Mouse (Mus musculus): Measurements from ENCODE around the gene Gm49416. TPM values are rescaled to one million over a fixed set of nuclear protein-coding genes. Genes with fewer than 3 reads are reported as not detected.
"Not testable (repeated sequence)": the region's sequence is repeated elsewhere in the genome, so short reads cannot be mapped to it uniquely, and the experiment has no call there.

Gm49416 gene
- total RNA-seq, 2 experiments from 2014 or later: 1.0 to 4.2 TPM

GRCm38 (mm10) chr19:8875031-8875430 lies 13.7 kb upstream of the Gm49416 start:
- DNase-seq: no peak

- peak; percentile 92 to 93 for DNase-seq
Measured at GRCm38 (mm10) chr19:8880311-8881033, 8.3 kb upstream of the Gm49416 start, which contains the start of gene Uqcc3. Uqcc3 (minus strand) TSS chr19:8880923.

- DNase-seq: no peak
Measured at GRCm38 (mm10) chr19:8881034-8881392, 7.7 kb upstream of the Gm49416 start.

- DNase-seq: no peak
Measured at GRCm38 (mm10) chr19:8883616-8884015, 5.1 kb upstream of the Gm49416 start, which contains the start of the genes Lbhd1 and Gm49403. Lbhd1 (plus strand) TSS chr19:8883732. Gm49403 (plus strand) TSS chr19:8883930.

GRCm38 (mm10) chr19:8886916-8887584 lies 1.7 kb upstream of the Gm49416 start:
- no peak for DNase-seq

- no peak for DNase-seq
Measured at GRCm38 (mm10) chr19:8887585-8888463, 902 bp upstream of the Gm49416 start.

GRCm38 (mm10) chr19:8892829-8893766 lies 4.4 kb downstream of the Gm49416 start, which contains the start of gene Ints5:
Ints5 (plus strand) TSS chr19:8893005.
- peak; percentile 88 for DNase-seq

GRCm38 (mm10) chr19:8895397-8895960 lies 6.8 kb downstream of the Gm49416 start:
- DNase-seq: no peak

GRCm38 (mm10) chr19:8896231-8896630 lies 7.5 kb downstream of the Gm49416 start:
- not testable (repeated sequence) for DNase-seq

GRCm38 (mm10) chr19:8897211-8897864 lies 8.6 kb downstream of the Gm49416 start:
- DNase-seq: peak; percentile 70 to 77

GRCm38 (mm10) chr19:8897865-8898495 lies 9.3 kb downstream of the Gm49416 start, which contains the start of gene Ganab:
Ganab (plus strand) TSS chr19:8898071.
- peak; percentile 97 for DNase-seq

- no peak for DNase-seq
Measured at GRCm38 (mm10) chr19:8898576-8898975, 9.8 kb downstream of the Gm49416 start.

GRCm38 (mm10) chr19:8899079-8899478 lies 10.4 kb downstream of the Gm49416 start:
- peak in 1 of 2 experiments; percentile 34 for DNase-seq

GRCm38 (mm10) chr19:8903412-8903811 lies 14.7 kb downstream of the Gm49416 start:
- no peak for DNase-seq

- no peak for DNase-seq
Measured at GRCm38 (mm10) chr19:8908531-8908930, 19.8 kb downstream of the Gm49416 start.

GRCm38 (mm10) chr19:8911810-8912209 lies 23.1 kb downstream of the Gm49416 start:
- no peak for DNase-seq

- DNase-seq: no peak
Measured at GRCm38 (mm10) chr19:8914212-8914611, 25.5 kb downstream of the Gm49416 start.

- no peak for DNase-seq
Measured at GRCm38 (mm10) chr19:8919000-8919399, 30.3 kb downstream of the Gm49416 start.

- DNase-seq: no peak
Measured at GRCm38 (mm10) chr19:8919684-8920072, 31.0 kb downstream of the Gm49416 start.
